Mouse (Mus musculus): Measurements from ENCODE around the gene Hnrnpl. TPM values are rescaled to one million over a fixed set of nuclear protein-coding genes. Genes with fewer than 3 reads are reported as not detected.

The Hnrnpl gene
- polyA plus RNA-seq, 1 experiment from 2014 or later, result 265 TPM

- H3K27me3 ChIP-seq, result no peaks in the 10 kb centered on the region
- 0 out of 2 replicates have a peak overlapping the region, but pooled peaks have one; percentile 20 for H3K27ac ChIP-seq
- ATAC-seq (replicated peaks; ENCODE audit: low FRiP score), result no peak
- no peak overlapping the region for H3K4me3 ChIP-seq (replicated peaks)
- 83% methylated on average over 9 of the region's 9 CpGs for WGBS
- peaks cover 88% of the 10 kb centered on the region for H3K4me1 ChIP-seq
- no peak overlapping the region for H3K4me2 ChIP-seq
- peaks cover 95% of the 10 kb centered on the region for H3K36me3 ChIP-seq
- H3K9me3 ChIP-seq (replicated peaks), result no peaks in the 10 kb centered on the region
- H3K9ac ChIP-seq, result no peak overlapping the region; the same call in 1 of the 2 replicates
Measured at GRCm38 (mm10) chr7:28816201-28816600, 7.9 kb downstream of the Hnrnpl start.

DNA sequence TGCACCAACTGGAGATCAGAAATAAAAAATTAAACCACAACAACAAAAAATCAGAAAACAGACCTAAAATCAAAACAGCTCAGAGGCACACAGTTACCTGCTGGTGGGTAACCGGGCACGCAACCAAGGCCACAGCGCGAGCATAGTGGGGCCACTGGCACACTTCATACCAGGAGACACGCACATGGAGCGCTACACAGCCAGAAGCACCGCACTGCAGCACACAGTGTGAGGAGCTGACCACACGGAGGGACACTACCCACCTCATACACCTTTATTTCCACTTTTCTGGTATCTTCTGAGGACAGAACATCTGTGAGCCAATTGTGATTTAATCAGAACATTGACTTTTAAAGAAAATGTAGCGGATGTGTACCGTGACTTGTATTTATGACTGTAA, 8.6 kb downstream of the Hnrnpl start:
- Histone ChIP-seq H3K9ac (no peak overlapping the region), H3K27ac (no peak overlapping the region), H3K4me3 (replicated peaks) (no peak overlapping the region), H3K36me3 (peaks cover 100% of the 10 kb centered on the region), H3K4me1 (peaks cover 88% of the 10 kb centered on the region), H3K27me3 (no peaks in the 10 kb centered on the region), H3K9me3 (replicated peaks) (no peaks in the 10 kb centered on the region), H3K4me2 (no peak overlapping the region)
- WGBS, result 94% methylated on average over 10 of the region's 10 CpGs
- ATAC-seq (replicated peaks; ENCODE audit: low FRiP score), result no peak

GRCm38 (mm10) chr7:28817524-28817923, 9.2 kb downstream of the Hnrnpl start:
- no peak overlapping the region for H3K9ac ChIP-seq
- peaks cover 82% of the 10 kb centered on the region for H3K4me1 ChIP-seq
- peaks cover 100% of the 10 kb centered on the region for H3K36me3 ChIP-seq
- no peak overlapping the region for H3K4me3 ChIP-seq (replicated peaks)
- no peaks in the 10 kb centered on the region for H3K27me3 ChIP-seq
- 73% methylated on average over 6 of the region's 6 CpGs for WGBS
- H3K9me3 ChIP-seq (replicated peaks), result no peaks in the 10 kb centered on the region
- ATAC-seq (replicated peaks; ENCODE audit: low FRiP score), result no peak
- no peak overlapping the region; the same call in 1 of the 2 replicates for H3K27ac ChIP-seq
- no peak overlapping the region for H3K4me2 ChIP-seq

- no peaks in the 10 kb centered on the region for H3K9me3 ChIP-seq (replicated peaks)
- 77% methylated on average over 4 of the region's 4 CpGs for WGBS
- peaks cover 77% of the 10 kb centered on the region for H3K4me1 ChIP-seq
- H3K4me3 ChIP-seq (replicated peaks), result no peak overlapping the region
- H3K4me2 ChIP-seq, result no peak overlapping the region
- H3K9ac ChIP-seq, result no peak overlapping the region
- no peaks in the 10 kb centered on the region for H3K27me3 ChIP-seq
- peaks cover 100% of the 10 kb centered on the region for H3K36me3 ChIP-seq
- no peak overlapping the region; the same call in 1 of the 2 replicates for H3K27ac ChIP-seq
- ATAC-seq (replicated peaks; ENCODE audit: low FRiP score), result no peak
Measured at GRCm38 (mm10) chr7:28817957-28818356, 9.6 kb downstream of the Hnrnpl start.

- ATAC-seq (replicated peaks; ENCODE audit: low FRiP score), result 0 out of 2 replicates have a peak, but pooled peaks have one; percentile 10
- peaks cover 99% of the 10 kb centered on the region for H3K36me3 ChIP-seq
- H3K9ac ChIP-seq, result no peak overlapping the region
- H3K27me3 ChIP-seq, result no peaks in the 10 kb centered on the region
- 86% methylated on average over 18 of the region's 18 CpGs for WGBS
- no peak overlapping the region for H3K4me2 ChIP-seq
- no peak overlapping the region for H3K4me3 ChIP-seq (replicated peaks)
- peaks cover 75% of the 10 kb centered on the region for H3K4me1 ChIP-seq
- H3K27ac ChIP-seq, result no peak overlapping the region
- no peaks in the 10 kb centered on the region for H3K9me3 ChIP-seq (replicated peaks)
Measured at GRCm38 (mm10) chr7:28818436-28818835, 10.1 kb downstream of the Hnrnpl start.

GRCm38 (mm10) chr7:28818861-28819452, 10.6 kb downstream of the Hnrnpl start:
- ATAC-seq (replicated peaks; ENCODE audit: low FRiP score), result no peak
- no peak overlapping the region for H3K27ac ChIP-seq
- H3K9ac ChIP-seq, result no peak overlapping the region
- H3K4me1 ChIP-seq, result peaks cover 74% of the 10 kb centered on the region
- H3K36me3 ChIP-seq, result peaks cover 94% of the 10 kb centered on the region
- H3K27me3 ChIP-seq, result no peaks in the 10 kb centered on the region
- WGBS, result 84% methylated on average over 4 of the region's 4 CpGs
- no peak overlapping the region for H3K4me3 ChIP-seq (replicated peaks)
- H3K4me2 ChIP-seq, result no peak overlapping the region
- H3K9me3 ChIP-seq (replicated peaks), result no peaks in the 10 kb centered on the region

DNA sequence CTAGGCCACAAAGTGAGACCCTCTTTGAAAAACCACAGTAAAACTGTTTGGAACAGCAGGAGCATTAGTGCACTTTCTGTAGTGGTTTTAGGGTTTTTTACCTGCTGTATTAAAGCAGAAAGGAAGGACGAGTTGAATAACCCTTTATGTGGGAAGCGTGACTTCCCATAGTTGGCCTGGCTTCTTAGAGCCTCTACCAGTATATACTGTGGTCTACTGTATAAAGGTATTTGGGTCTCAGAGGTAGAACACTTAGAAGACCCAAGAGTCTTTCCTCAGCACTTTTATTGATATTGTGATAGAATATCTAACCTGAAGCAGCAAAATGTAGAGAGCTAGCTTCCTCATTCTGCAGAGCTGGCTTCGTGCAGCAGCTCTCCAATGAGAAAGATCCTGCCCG, 11.2 kb downstream of the Hnrnpl start:
- 86% methylated on average over 4 of the region's 4 CpGs for WGBS
- Histone ChIP-seq H3K9ac (no peak overlapping the region), H3K4me2 (no peak overlapping the region), H3K4me3 (replicated peaks) (no peak overlapping the region), H3K27me3 (no peaks in the 10 kb centered on the region), H3K27ac (0 out of 2 replicates have a peak overlapping the region, but pooled peaks have one; percentile 18), H3K9me3 (replicated peaks) (no peaks in the 10 kb centered on the region), H3K36me3 (peaks cover 88% of the 10 kb centered on the region), H3K4me1 (peaks cover 74% of the 10 kb centered on the region)
- ATAC-seq (replicated peaks; ENCODE audit: low FRiP score), result no peak

GRCm38 (mm10) chr7:28820358-28821260, 12.3 kb downstream of the Hnrnpl start:
- H3K4me1 ChIP-seq, result peaks cover 69% of the 10 kb centered on the region

GRCm38 (mm10) chr7:28821261-28821831, 13.0 kb downstream of the Hnrnpl start:
- peaks cover 70% of the 10 kb centered on the region for H3K36me3 ChIP-seq
- no peak overlapping the region for H3K4me3 ChIP-seq (replicated peaks)
- H3K9me3 ChIP-seq (replicated peaks), result no peaks in the 10 kb centered on the region
- WGBS, result 63% methylated on average over 10 of the region's 10 CpGs
- no peak for ATAC-seq (replicated peaks; ENCODE audit: low FRiP score)
- peaks cover 69% of the 10 kb centered on the region for H3K4me1 ChIP-seq
- no peak overlapping the region for H3K9ac ChIP-seq
- no peak overlapping the region for H3K4me2 ChIP-seq
- H3K27ac ChIP-seq, result peak overlapping the region; percentile 63
- H3K27me3 ChIP-seq, result no peaks in the 10 kb centered on the region

More at GRCm38 (mm10) chr7:28820358-28821260, 12.3 kb downstream of the Hnrnpl start:
- Histone ChIP-seq H3K36me3 (peaks cover 78% of the 10 kb centered on the region), H3K27me3 (no peaks in the 10 kb centered on the region), H3K4me3 (replicated peaks) (no peak overlapping the region), H3K4me2 (no peak overlapping the region), H3K27ac (peak overlapping the region; percentile 63), H3K9ac (no peak overlapping the region), H3K9me3 (replicated peaks) (no peaks in the 10 kb centered on the region)
- ATAC-seq (replicated peaks; ENCODE audit: low FRiP score), result no peak
- WGBS, result 65% methylated on average over 12 of the region's 12 CpGs

GRCm38 (mm10) chr7:28822556-28822955, 14.2 kb downstream of the Hnrnpl start:
- H3K9ac ChIP-seq, result no peak overlapping the region
- H3K4me2 ChIP-seq, result no peak overlapping the region
- H3K9me3 ChIP-seq (replicated peaks), result no peaks in the 10 kb centered on the region
- WGBS, result 63% methylated on average over 1 of the region's 1 CpGs
- peak overlapping the region; percentile 57 for H3K27ac ChIP-seq
- ATAC-seq (replicated peaks; ENCODE audit: low FRiP score), result no peak
- no peaks in the 10 kb centered on the region for H3K27me3 ChIP-seq
- H3K4me1 ChIP-seq, result peaks cover 62% of the 10 kb centered on the region
- no peak overlapping the region for H3K4me3 ChIP-seq (replicated peaks)
- H3K36me3 ChIP-seq, result peaks cover 58% of the 10 kb centered on the region

DNA sequence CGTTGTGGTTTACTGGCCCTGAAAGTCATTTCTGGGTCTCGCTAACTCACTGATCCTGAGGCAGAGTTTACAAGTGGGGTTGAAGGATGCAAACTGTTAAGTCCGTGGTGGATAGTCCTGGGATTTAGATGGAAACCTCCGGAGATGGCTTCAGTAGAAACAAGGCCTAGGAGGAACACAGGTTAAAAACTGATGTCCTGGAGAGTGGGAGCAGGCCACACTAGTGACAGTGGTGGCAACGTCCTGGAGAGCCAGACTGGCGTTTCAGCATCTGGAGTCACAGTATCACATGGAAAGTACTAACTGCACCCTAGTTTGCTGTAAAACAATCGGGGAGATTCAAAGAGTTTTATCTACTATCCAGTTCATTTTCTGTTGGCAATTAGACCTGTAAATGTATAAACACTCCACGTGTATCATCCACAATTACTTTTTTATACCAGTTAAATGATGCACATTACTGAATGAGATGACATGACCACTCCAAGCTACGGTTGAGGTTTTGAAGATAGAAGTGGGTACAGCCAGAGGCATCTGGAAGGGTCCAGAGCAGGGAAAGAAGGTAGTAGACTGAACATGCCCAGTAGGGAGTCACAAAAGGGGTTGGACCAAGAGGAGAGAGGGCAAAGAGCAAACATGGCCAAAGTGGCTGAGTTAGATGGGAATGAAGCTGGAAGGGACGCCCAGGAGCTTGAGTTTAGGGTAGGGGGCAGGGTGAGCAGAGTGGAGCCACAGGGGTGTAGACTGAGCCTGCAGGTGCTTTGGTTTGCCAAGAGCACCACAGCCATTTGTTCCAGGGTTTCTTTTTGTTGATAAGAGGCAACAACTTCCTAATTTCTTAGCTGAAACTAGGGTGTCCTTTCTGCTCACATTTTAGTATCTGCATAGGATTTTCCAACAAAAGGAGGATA, 14.9 kb downstream of the Hnrnpl start:
- no peaks in the 10 kb centered on the region for H3K27me3 ChIP-seq
- H3K4me2 ChIP-seq, result no peak overlapping the region
- H3K36me3 ChIP-seq, result peaks cover 51% of the 10 kb centered on the region
- peaks cover 60% of the 10 kb centered on the region for H3K4me1 ChIP-seq
- 58% methylated on average over 10 of the region's 10 CpGs for WGBS
- H3K9me3 ChIP-seq (replicated peaks), result no peaks in the 10 kb centered on the region
- H3K9ac ChIP-seq, result no peak overlapping the region
- ATAC-seq (replicated peaks; ENCODE audit: low FRiP score), result no peak
- peak overlapping the region; percentile 81; the same call in 1 of the 2 replicates for H3K27ac ChIP-seq
- H3K4me3 ChIP-seq (replicated peaks), result no peak overlapping the region
